Mouse (Mus musculus): ENCODE data around the gene Crybg2.

DNA sequence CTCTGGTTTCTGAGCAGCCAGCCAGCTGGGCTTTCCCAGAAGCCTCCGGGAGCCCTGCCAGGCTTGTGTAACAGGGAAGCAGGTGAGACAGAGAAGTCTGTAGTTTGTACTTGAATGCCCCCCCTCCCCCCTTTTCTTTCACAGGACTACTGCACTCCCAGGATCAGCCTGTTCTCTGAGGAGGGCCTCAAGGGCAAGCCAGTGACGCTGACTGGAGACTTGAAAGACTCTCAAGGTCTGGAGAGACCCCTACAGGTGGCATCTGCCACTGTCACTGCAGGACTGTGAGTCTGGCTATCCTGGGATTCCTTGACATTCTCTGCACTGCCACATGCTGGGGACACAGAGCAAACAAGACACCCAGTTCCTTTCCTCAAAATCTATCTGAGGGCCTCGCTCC is 18.1 kb downstream of the Crybg2 start:
- TF ChIP-seq POLR2A (IDR thresholded peaks at IDR 0.05; ENCODE audit: insufficient read depth, low read length) (no peak), CTCF (IDR thresholded peaks at IDR 0.05; ENCODE audit: low read depth, low read length) (peak; percentile 86), EP300 (IDR thresholded peaks at IDR 0.05; ENCODE audit: insufficient read depth, low read depth, low read length) (peak; percentile 42; the same call in 1 of the 2 replicates)

Data from ES-Bruce4 (cell line).